ENCODE assay signal across 9 mouse cellular contexts in the genomic region with DNA sequence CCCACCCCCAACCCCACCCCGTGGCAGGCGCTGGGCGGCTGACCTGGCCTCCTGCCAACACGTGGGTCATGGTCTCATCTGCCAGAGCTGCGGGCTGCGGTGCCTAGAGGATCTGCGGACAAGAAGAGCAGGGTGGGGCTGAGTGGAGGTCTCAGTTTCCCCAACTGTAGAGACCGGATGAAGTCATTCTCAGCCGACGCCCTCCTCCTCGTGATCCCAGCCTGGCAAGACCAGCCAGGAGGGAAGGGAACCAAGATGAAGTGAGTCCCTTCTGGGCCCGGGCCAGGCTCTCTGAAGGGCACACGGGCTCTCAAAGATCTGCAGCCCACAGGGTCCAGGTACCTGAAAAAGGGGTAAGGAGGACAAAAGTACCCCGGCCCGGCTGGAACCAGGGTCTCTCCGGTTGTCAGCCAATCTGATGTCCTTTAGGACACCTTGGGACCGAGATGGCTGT. TPM values are rescaled to one million over a fixed set of nuclear protein-coding genes. Genes with fewer than 3 reads are reported as not detected.
A peak's percentile ranks its signal among the peaks of the same experiment; 100 is the strongest.
DNase-seq lines count a peak whose midpoint lies in the region; ATAC-seq and TF ChIP-seq lines count a peak whose summit lies in the region.
"Had no signal": no experiment of that assay in that cellular context is flagged by ENCODE, and none has a peak within 500 bp of the region (broad histone marks: within the 10 kb centered on the region; RNA-seq: fewer than 3 reads in every experiment).

No protein-coding gene starts in this region.

- no peak overlapping the region for H3K9ac ChIP-seq in hindbrain, embryonic 13.5 days

- no peak for ATAC-seq in hindbrain, embryonic 13.5 days (ENCODE audit: low FRiP score)

- no peak for DNase-seq in layer of hippocampus, adult 2 months (ENCODE audit: low spot score in 2 of 2)
- no peak for DNase-seq in layer of hippocampus, adult 8-10 months (ENCODE audit: low spot score in 2 of 2)
- peak; percentile 28 for DNase-seq in naive thymus-derived CD4-positive, alpha-beta T cell, adult 2 months (ENCODE audit: low read depth)
- DNase-seq in adrenal gland, adult 18-20 months (ENCODE audit: low spot score in 2 of 2) = no peak
- no peak for DNase-seq in cerebellum, adult 9-10 months
- no peak for DNase-seq in spleen, adult 12 weeks (ENCODE audit: low spot score)
- DNase-seq: adrenal gland, adult 8-10 months had no signal

- 0 out of 2 replicates have a peak overlapping the region, but pooled peaks have one; percentile 14 for H3K27ac ChIP-seq in layer of hippocampus, adult 2 months
- H3K27ac ChIP-seq in brown adipose tissue, adult 24 weeks (replicated peaks; ENCODE audit: low read depth, low read length) = peak overlapping the region; percentile 23; the same call in 1 of the 2 replicates
- no peak overlapping the region for H3K27ac ChIP-seq in hindbrain, embryonic 13.5 days

- TF ChIP-seq CTCF in layer of hippocampus, adult 2 months (conservative IDR thresholded peaks at IDR 0.05) = no peak

- 15% methylated on average over 16 of the region's 17 CpGs for WGBS in hindbrain, embryonic 13.5 days

- H3K4me3 ChIP-seq in layer of hippocampus, adult 2 months = peak overlapping the region; percentile 47; the same call in 1 of the 2 replicates
- H3K4me3 ChIP-seq in brown adipose tissue, adult 24 weeks (ENCODE audit: insufficient read depth, low read depth, low read length) = peak overlapping the region; percentile 73
- H3K4me3 ChIP-seq in hindbrain, embryonic 13.5 days = no peak overlapping the region

- no peaks in the 10 kb centered on the region; the same call in 1 of the 2 replicates for H3K4me1 ChIP-seq in brown adipose tissue, adult 24 weeks (ENCODE audit: control insufficient read depth, insufficient read depth, insufficient read length, low read length)
- peaks cover 38% of the 10 kb centered on the region for H3K4me1 ChIP-seq in hindbrain, embryonic 13.5 days (replicated peaks)

- H3K36me3 ChIP-seq in hindbrain, embryonic 13.5 days = no peaks in the 10 kb centered on the region

- H3K9me3 ChIP-seq in hindbrain, embryonic 13.5 days = no peaks in the 10 kb centered on the region

- peaks cover 100% of the 10 kb centered on the region for H3K27me3 ChIP-seq in hindbrain, embryonic 13.5 days

- peak overlapping the region; percentile 25; the same call in 1 of the 2 replicates for H3K4me2 ChIP-seq in hindbrain, embryonic 13.5 days

RNA-seq across cellular contexts. Expression of gene Adamtsl5, which starts 0.7 kb away (rescaled TPM):
- 1 to 10 TPM; 4.7 to 7.2 TPM for total RNA-seq in layer of hippocampus, adult 2 months (2021)
- total RNA-seq in layer of hippocampus, adult 8-10 months (2022) = 1 to 10 TPM; 5.8 to 7.4 (median 6.7) TPM
- polyA plus RNA-seq in brown adipose tissue, adult 24 weeks (2012; ENCODE audit: insufficient read depth, insufficient read length, missing spikeins) = 2.9 and 4.2 TPM in 2 replicates
- polyA plus RNA-seq in hindbrain, embryonic 13.5 days (2015; fragmentation: Nextera tagmentation; extraction: Ambion mirVana) = 0.42 and 0.66 TPM in 2 replicates
- 10 to 100 TPM in 1 of 2 experiments, 1 to 10 TPM in 1; 5.1 to 11.5 TPM for total RNA-seq in adrenal gland, adult 18-20 months (2021)

RNA-seq across cellular contexts. Expression of gene Plk5, which starts 8.7 kb away (rescaled TPM):
- 10 to 100 TPM; 33.4 to 36.6 TPM for total RNA-seq in layer of hippocampus, adult 2 months (2021)
- 10 to 100 TPM; 18.0 to 36.4 (median 30.4) TPM for total RNA-seq in layer of hippocampus, adult 8-10 months (2022)
- not detected in 2 replicates for polyA plus RNA-seq in brown adipose tissue, adult 24 weeks (2012; ENCODE audit: insufficient read depth, insufficient read length, missing spikeins)
- 1.2 and 1.7 TPM in 2 replicates for polyA plus RNA-seq in hindbrain, embryonic 13.5 days (2015; fragmentation: Nextera tagmentation; extraction: Ambion mirVana)
- under 1 TPM; 0.19 to 0.27 TPM for total RNA-seq in adrenal gland, adult 18-20 months (2021)

RNA-seq across cellular contexts. Expression of gene Reep6, which starts 17.8 kb away (rescaled TPM):
- total RNA-seq in layer of hippocampus, adult 2 months (2021) = 10 to 100 TPM in 1 of 2 experiments, 1 to 10 TPM in 1; 9.6 to 11.0 TPM
- total RNA-seq in layer of hippocampus, adult 8-10 months (2022) = 10 to 100 TPM in 2 of 4 experiments, 1 to 10 TPM in 2; 9.2 to 12.3 (median 10.2) TPM
- 15.7 and 17.7 TPM in 2 replicates for polyA plus RNA-seq in brown adipose tissue, adult 24 weeks (2012; ENCODE audit: insufficient read depth, insufficient read length, missing spikeins)
- polyA plus RNA-seq in hindbrain, embryonic 13.5 days (2015; fragmentation: Nextera tagmentation; extraction: Ambion mirVana) = 3.1 and 3.5 TPM in 2 replicates
- total RNA-seq in adrenal gland, adult 18-20 months (2021) = 10 to 100 TPM; 10.2 to 20.8 TPM

RNA-seq across cellular contexts. Expression of gene Pcsk4, which starts 18.2 kb away (rescaled TPM):
- 1 to 10 TPM; 2.8 to 3.2 TPM for total RNA-seq in layer of hippocampus, adult 2 months (2021)
- 1 to 10 TPM; 3.3 to 6.4 (median 4.1) TPM for total RNA-seq in layer of hippocampus, adult 8-10 months (2022)
- 4.3 and 7.8 TPM in 2 replicates for polyA plus RNA-seq in brown adipose tissue, adult 24 weeks (2012; ENCODE audit: insufficient read depth, insufficient read length, missing spikeins)
- 1.9 and 2.5 TPM in 2 replicates for polyA plus RNA-seq in hindbrain, embryonic 13.5 days (2015; fragmentation: Nextera tagmentation; extraction: Ambion mirVana)
- 1 to 10 TPM; 1.6 to 3.1 TPM for total RNA-seq in adrenal gland, adult 18-20 months (2021)

RNA-seq across cellular contexts. Expression of gene 2310011J03Rik, which starts 27.2 kb away (rescaled TPM):
- total RNA-seq in layer of hippocampus, adult 2 months (2021) = 10 to 100 TPM; 23.5 to 25.7 TPM
- 10 to 100 TPM; 20.4 to 27.1 (median 23.3) TPM for total RNA-seq in layer of hippocampus, adult 8-10 months (2022)
- 24.3 and 25.7 TPM in 2 replicates for polyA plus RNA-seq in brown adipose tissue, adult 24 weeks (2012; ENCODE audit: insufficient read depth, insufficient read length, missing spikeins)
- 28.5 and 29.1 TPM in 2 replicates for polyA plus RNA-seq in hindbrain, embryonic 13.5 days (2015; fragmentation: Nextera tagmentation; extraction: Ambion mirVana)
- 10 to 100 TPM; 25.0 to 28.9 TPM for total RNA-seq in adrenal gland, adult 18-20 months (2021)

Comparison
In these comparisons a context has a peak if more than half of its experiments do, and no peak if none do; other contexts are left out.
1. RNA of gene Plk5, which starts 8.7 kb away (total RNA-seq): 33.4 to 36.6 TPM in layer of hippocampus, adult 2 months and 18.0 to 36.4 TPM in layer of hippocampus, adult 8-10 months; 0.19 to 0.27 TPM in adrenal gland, adult 18-20 months; every median in the first group is over 10 times any median in the second.